In the genomic region with DNA sequence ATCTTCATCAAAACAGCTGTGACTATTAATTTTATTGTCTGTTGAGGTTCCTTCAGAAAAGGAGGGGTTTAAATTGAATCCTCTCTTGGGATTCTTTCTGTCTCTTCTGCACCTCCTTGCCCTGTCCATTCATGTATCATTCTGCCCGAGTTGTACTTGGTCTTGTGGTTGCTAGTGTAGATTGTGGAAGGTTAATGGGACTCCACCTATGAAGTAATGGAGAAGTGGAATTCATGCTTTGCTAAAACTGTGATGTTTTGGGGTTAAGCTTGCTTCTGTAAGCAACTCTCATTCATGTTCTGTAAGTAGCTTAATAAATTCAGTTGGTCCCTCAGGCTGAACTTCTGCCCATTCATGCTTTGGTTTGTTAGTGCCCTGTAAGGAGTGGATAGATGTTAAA, we compare ENCODE assay signal across 25 mouse cellular contexts. TPM values are rescaled to one million over a fixed set of nuclear protein-coding genes. Genes with fewer than 3 reads are reported as not detected.
DNase-seq lines count a peak whose midpoint lies in the region; ATAC-seq lines count a peak whose summit lies in the region.
"Had no signal": no experiment of that assay in that cellular context is flagged by ENCODE, and none has a peak within 500 bp of the region (broad histone marks: within the 10 kb centered on the region; RNA-seq: fewer than 3 reads in every experiment).

No protein-coding gene starts in this region.

- H3K9me3 ChIP-seq in midbrain, embryonic 11.5 days (ENCODE audit: control insufficient read depth, low read length) = no peaks in the 10 kb centered on the region
- no peaks in the 10 kb centered on the region for H3K9me3 ChIP-seq in midbrain, embryonic 10.5 days (replicated peaks)
- H3K9me3 ChIP-seq: embryonic facial prominence, embryonic 13.5 days; embryonic facial prominence, embryonic 15.5 days; forebrain, embryonic 10.5 days; forebrain, embryonic 12.5 days; G1E had no signal

- H3K4me3 ChIP-seq in midbrain, embryonic 11.5 days (ENCODE audit: low read depth, low read length) = no peak overlapping the region
- H3K4me3 ChIP-seq in midbrain, embryonic 10.5 days = no peak overlapping the region
- H3K4me3 ChIP-seq: embryonic facial prominence, embryonic 13.5 days; embryonic facial prominence, embryonic 15.5 days; erythroblast, embryonic 14.5 days; forebrain, embryonic 10.5 days; forebrain, embryonic 12.5 days had no signal

- no peak overlapping the region for H3K9ac ChIP-seq in midbrain, embryonic 11.5 days (ENCODE audit: low read length)
- H3K9ac ChIP-seq: embryonic facial prominence, embryonic 13.5 days; embryonic facial prominence, embryonic 15.5 days; forebrain, embryonic 12.5 days had no signal

- no peaks in the 10 kb centered on the region for H3K27me3 ChIP-seq in midbrain, embryonic 11.5 days (ENCODE audit: control insufficient read depth, insufficient read depth, low read length)
- no peaks in the 10 kb centered on the region for H3K27me3 ChIP-seq in midbrain, embryonic 10.5 days (ENCODE audit: low read depth, poor library complexity, severe bottlenecking)
- H3K27me3 ChIP-seq: embryonic facial prominence, embryonic 13.5 days; embryonic facial prominence, embryonic 15.5 days; forebrain, embryonic 12.5 days; Patski had no signal

- no peak for ATAC-seq in midbrain, embryonic 11.5 days (ENCODE audit: low FRiP score)
- ATAC-seq in monocyte, adult 5-6 weeks (replicated peaks; ENCODE audit: insufficient number of reproducible peaks, low FRiP score, low TSS enrichment, poor library complexity, severe bottlenecking) = peak; percentile 70
- ATAC-seq: activated CD4-positive, CD25-positive, alpha-beta regulatory T cell, adult 4 months; forebrain, embryonic 14.5 days; forebrain, embryonic 16.5 days; Patski had no signal

- H3K36me3 ChIP-seq in midbrain, embryonic 11.5 days (ENCODE audit: control insufficient read depth, insufficient read depth, low read length) = no peaks in the 10 kb centered on the region
- no peaks in the 10 kb centered on the region for H3K36me3 ChIP-seq in midbrain, embryonic 10.5 days
- H3K36me3 ChIP-seq: embryonic facial prominence, embryonic 13.5 days; embryonic facial prominence, embryonic 15.5 days; forebrain, embryonic 10.5 days; forebrain, embryonic 12.5 days; G1E had no signal

- H3K27ac ChIP-seq in midbrain, embryonic 11.5 days (ENCODE audit: low read depth, low read length) = no peak overlapping the region
- no peak overlapping the region for H3K27ac ChIP-seq in midbrain, embryonic 10.5 days (replicated peaks)
- H3K27ac ChIP-seq: embryonic facial prominence, embryonic 13.5 days; embryonic facial prominence, embryonic 15.5 days; forebrain, embryonic 10.5 days; forebrain, embryonic 12.5 days had no signal

- peak; percentile 69 for DNase-seq in midbrain, embryonic 11.5 days (ENCODE audit: low spot score, missing footprints)
- no peak for DNase-seq in midbrain, embryonic 10.5 days (ENCODE audit: low spot score)
- DNase-seq in c-Kit-positive CD71-positive TER-119-positive erythroid progenitor cells, embryonic 14.5 days (ENCODE audit: low spot score) = no peak
- no peak for DNase-seq in thymus, postnatal 25 days
- DNase-seq: adrenal gland, adult 8-10 months; adrenal gland, postnatal 14 days; adrenal gland, postnatal 36 days; cerebellum, adult 11 months; cerebellum, adult 18-20 months; cerebellum, adult 8-10 months; cerebellum, adult 9-11 months; cerebellum, postnatal 14 days; cerebellum, postnatal 36 days; embryo, embryonic 11 days had no signal

- H3K4me1 ChIP-seq in midbrain, embryonic 11.5 days (ENCODE audit: control insufficient read depth, insufficient read depth, low read length) = peaks cover 2% of the 10 kb centered on the region; the same call in 1 of the 2 replicates
- peaks cover 12% of the 10 kb centered on the region for H3K4me1 ChIP-seq in midbrain, embryonic 10.5 days
- H3K4me1 ChIP-seq: embryonic facial prominence, embryonic 13.5 days; embryonic facial prominence, embryonic 15.5 days had no signal

- 78% methylated on average over 1 of the region's 1 CpGs for WGBS in midbrain, embryonic 11.5 days
- 80% methylated on average over 1 of the region's 1 CpGs for WGBS in midbrain, embryonic 10.5 days

- H3K4me2 ChIP-seq in midbrain, embryonic 11.5 days = no peak overlapping the region
- H3K4me2 ChIP-seq: embryonic facial prominence, embryonic 13.5 days; embryonic facial prominence, embryonic 15.5 days; forebrain, embryonic 12.5 days had no signal

RNA-seq across cellular contexts. Expression of a gene that starts 59.8 kb away (rescaled TPM):
- 12.5 and 13.4 TPM in 2 replicates for polyA plus RNA-seq in midbrain, embryonic 11.5 days (2014; fragmentation: Nextera tagmentation; extraction: Ambion mirVana)
- polyA plus RNA-seq in midbrain, embryonic 10.5 days (2016; fragmentation: Nextera tagmentation; extraction: Ambion mirVana) = 8.0 and 8.5 TPM in 2 replicates
- total RNA-seq in monocyte, adult 5-6 weeks (2017) = 58.9 to 108 TPM (median 74.6 TPM) in 3 replicates
